Mouse (Mus musculus) left cerebral cortex, adult 11 months (tissue): Measurements from ENCODE around the gene Cwh43.
A peak's percentile ranks its signal among the peaks of the same experiment; 100 is the strongest.

Experiments
- DNase-seq: peaks from one replicate; pipeline ENCODE4 v3.0.0; 2022; ENCODE audit warnings: low spot score

Cwh43 gene

GRCm38 (mm10) chr5:73399768-73400526, 5.9 kb upstream of the Cwh43 start:
- DNase-seq = no peak

GRCm38 (mm10) chr5:73401341-73401740, 4.5 kb upstream of the Cwh43 start:
- DNase-seq = no peak

- no peak for DNase-seq
Observed at GRCm38 (mm10) chr5:73402911-73403310, 3.0 kb upstream of the Cwh43 start.

GRCm38 (mm10) chr5:73403311-73404068, 2.4 kb upstream of the Cwh43 start:
- DNase-seq = no peak

- DNase-seq = no peak
Observed at GRCm38 (mm10) chr5:73404790-73405189, 1.1 kb upstream of the Cwh43 start.

GRCm38 (mm10) chr5:73406861-73407260, 986 bp downstream of the Cwh43 start:
- DNase-seq = no peak

GRCm38 (mm10) chr5:73409970-73410369, 4.1 kb downstream of the Cwh43 start:
- DNase-seq = no peak

GRCm38 (mm10) chr5:73411771-73412170, 5.9 kb downstream of the Cwh43 start:
- no peak for DNase-seq

- DNase-seq = no peak
Observed at GRCm38 (mm10) chr5:73414172-73414571, 8.3 kb downstream of the Cwh43 start.

- DNase-seq = no peak
Observed at GRCm38 (mm10) chr5:73419045-73419695, 13.3 kb downstream of the Cwh43 start.

GRCm38 (mm10) chr5:73426824-73427223, 20.9 kb downstream of the Cwh43 start:
- no peak for DNase-seq

- DNase-seq = peak; percentile 77
Observed at GRCm38 (mm10) chr5:73431581-73431980, 25.7 kb downstream of the Cwh43 start.

- no peak for DNase-seq
Observed at GRCm38 (mm10) chr5:73432805-73433204, 26.9 kb downstream of the Cwh43 start.

- no peak for DNase-seq
Observed at GRCm38 (mm10) chr5:73434764-73435163, 28.9 kb downstream of the Cwh43 start.

GRCm38 (mm10) chr5:73442176-73442575, 36.3 kb downstream of the Cwh43 start:
- DNase-seq = no peak

- no peak for DNase-seq
Observed at GRCm38 (mm10) chr5:73450276-73450675, 44.4 kb downstream of the Cwh43 start.

GRCm38 (mm10) chr5:73454502-73455306, 48.8 kb downstream of the Cwh43 start:
- no peak for DNase-seq

GRCm38 (mm10) chr5:73455307-73455687, 49.4 kb downstream of the Cwh43 start:
- no peak for DNase-seq

- DNase-seq = no peak
Observed at GRCm38 (mm10) chr5:73468462-73469433, 62.9 kb downstream of the Cwh43 start.

- no peak for DNase-seq
Observed at GRCm38 (mm10) chr5:73474412-73475405, 68.8 kb downstream of the Cwh43 start.
